Mouse (Mus musculus) 3134 (cell line): Measurements from ENCODE around the gene Gm8879.
"Not testable (repeated sequence)": the region's sequence is repeated elsewhere in the genome, so short reads cannot be mapped to it uniquely, and the experiment has no call there.

Experiments
- DNase-seq: peaks from one replicate; pipeline ENCODE4 v3.0.0-alpha.2; 2011; ENCODE audit warnings: low spot score; ENCODE audit not compliant: insufficient read length; ENCODE audit errors: extremely low read depth

Gm8879 gene

GRCm38 (mm10) chr5:11127334-11127733, at the start of gene Gm8879:
Gene Gm8879, plus strand, starts transcription at chr5:11127634.
- DNase-seq: not testable (repeated sequence)

- not testable (repeated sequence) for DNase-seq
These were observed 10.6 kb downstream of the Gm8879 start for GRCm38 (mm10) chr5:11138031-11138430.
